Mouse (Mus musculus) lung, adult 18-20 months (tissue): ENCODE data around the gene Olfm1.

Experiments used
- DNase-seq, 2 experiments: peaks; one replicate each; pipeline ENCODE4 v3.0.0; 2022; ENCODE audit warnings: mixed read lengths in 2 of 2

The Olfm1 gene

DNA sequence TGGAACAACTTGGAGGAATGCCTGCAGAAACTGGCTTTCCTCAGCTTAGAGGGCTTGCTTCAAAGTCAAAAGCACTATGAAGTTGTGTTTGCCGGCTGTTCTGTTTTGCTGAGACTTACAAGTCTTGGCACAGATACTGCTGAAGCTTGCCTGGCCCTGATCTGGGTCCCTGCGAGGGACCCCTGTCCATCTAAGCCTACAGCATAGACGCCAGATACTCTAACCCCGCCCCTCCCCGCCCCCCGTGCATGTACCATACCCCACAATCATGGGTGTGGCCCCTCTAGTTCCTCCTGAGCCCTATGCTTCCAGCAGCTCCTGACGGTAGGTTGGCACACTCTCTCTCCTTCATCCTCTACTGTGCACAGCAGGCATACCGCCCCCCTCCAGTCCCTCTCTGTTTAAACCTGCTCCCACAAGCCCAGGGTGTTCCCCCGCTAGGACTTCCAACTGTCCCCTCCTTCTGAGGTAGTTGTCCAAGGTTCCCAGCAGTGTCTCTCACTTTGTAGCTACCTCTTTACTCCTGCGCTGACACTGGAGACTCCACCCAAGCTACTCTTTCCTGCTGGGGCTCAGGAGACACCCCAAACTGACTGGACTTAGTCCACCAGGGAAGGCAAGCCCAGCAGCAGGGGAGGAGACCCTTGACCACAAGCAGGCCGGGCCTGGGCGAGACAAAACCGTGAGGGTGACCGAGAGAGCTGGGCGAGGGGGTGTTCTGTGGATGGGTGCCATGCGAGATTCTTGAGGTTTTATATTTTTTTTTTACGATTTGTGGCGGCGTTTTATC is 12.1 kb downstream of the Olfm1 start:
- peak in 1 of 2 experiments; percentile 13 for DNase-seq

GRCm38 (mm10) chr2:28205467-28205805 is 12.6 kb downstream of the Olfm1 start:
- peak; percentile 78 to 81 for DNase-seq

- DNase-seq = peak in 1 of 2 experiments; percentile 8
These were observed 13.2 kb downstream of the Olfm1 start for GRCm38 (mm10) chr2:28205870-28206421.

DNA sequence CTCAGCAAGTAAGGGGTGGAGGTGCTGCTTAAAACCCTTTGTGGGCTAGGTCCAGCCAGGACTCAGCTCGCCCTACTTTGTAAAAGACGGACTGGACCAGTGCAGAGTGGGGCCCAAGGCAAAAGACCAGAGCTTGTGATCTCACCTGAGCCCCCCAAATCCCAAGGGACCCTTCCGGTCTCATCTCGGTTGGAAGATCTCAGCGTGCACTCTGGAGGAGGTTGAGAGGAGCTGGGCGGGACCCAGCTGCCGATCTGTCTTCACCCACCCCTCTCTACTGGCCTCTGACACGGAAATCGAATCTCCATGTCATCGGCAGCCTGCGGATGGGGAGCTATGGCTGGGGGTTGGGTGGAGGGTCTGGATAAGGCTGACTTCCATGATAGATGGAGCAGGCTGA is 13.7 kb downstream of the Olfm1 start:
- DNase-seq = no peak

GRCm38 (mm10) chr2:28207200-28207750 is 14.5 kb downstream of the Olfm1 start:
- no peak for DNase-seq

DNA sequence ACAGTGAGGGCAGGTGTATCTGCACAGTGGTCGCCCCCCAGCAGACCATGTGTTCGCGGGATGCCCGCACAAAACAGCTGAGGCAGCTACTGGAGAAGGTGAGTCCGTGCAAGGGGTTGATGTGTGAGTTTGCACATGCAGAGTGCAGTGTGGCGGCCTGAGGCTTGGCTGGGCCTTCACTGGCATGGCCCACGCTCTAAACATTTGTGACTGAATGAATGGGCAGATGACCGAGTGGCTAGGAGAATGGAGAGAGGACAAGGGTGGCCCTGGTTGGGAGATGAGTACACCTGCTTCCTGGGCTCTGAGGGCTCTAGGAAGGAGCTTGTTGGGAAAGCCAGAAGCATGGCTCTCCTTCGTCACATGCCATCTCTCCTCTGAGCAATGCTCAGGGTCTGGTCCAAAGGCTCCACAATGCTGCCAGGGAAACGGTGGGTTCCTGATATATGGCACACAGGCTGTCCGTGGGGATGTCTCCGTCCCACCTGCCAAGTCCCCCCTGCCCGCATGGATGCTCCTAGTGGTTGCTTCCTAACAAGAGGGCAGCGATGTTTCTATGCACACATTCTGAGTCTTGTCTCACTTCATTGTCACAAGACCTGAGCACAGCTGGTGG is 15.4 kb downstream of the Olfm1 start:
- no peak for DNase-seq

DNA sequence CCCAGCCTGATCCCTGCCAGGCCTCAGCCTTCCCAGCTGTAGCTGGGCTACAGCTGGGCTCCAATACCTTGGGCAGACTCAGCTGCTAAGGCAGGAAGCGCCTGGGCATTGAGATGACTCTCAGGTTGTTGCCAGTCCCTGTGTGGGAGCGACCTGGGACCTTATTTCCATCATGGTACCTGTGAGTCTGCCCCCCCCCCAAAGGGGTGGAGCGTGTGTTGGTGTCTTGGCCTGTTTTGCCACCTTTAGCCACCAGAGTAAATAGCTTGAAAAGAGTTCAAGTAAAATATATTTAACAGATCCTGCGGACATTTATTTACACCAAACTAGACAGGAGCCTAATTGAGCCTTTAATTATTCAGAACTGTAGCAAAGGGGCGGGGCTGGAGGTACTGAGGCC is 16.4 kb downstream of the Olfm1 start:
- DNase-seq = no peak

DNA sequence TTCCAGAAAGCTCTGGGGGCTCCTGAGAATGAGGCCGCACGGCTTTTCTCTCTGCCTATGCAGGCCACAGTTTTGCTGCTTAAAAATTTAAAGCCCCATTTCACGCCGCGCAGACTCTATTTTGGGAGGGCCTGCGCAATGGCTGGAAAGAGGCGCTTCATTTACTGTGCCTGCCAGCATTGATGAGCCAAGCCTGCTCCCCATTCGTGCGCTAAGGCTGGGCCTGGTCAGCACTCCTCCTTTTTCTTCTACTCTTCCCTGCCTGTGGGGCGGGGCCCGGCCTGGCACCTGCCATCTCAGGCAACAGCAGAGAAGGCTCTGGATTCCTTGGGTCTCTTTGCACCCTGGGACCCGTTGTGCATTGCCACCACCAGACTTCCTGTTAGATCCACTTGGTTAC is 16.9 kb downstream of the Olfm1 start:
- DNase-seq = no peak

GRCm38 (mm10) chr2:28210273-28210672 is 17.5 kb downstream of the Olfm1 start:
- DNase-seq = no peak

- no peak for DNase-seq
These were observed 18.9 kb downstream of the Olfm1 start for GRCm38 (mm10) chr2:28211531-28212281.

DNA sequence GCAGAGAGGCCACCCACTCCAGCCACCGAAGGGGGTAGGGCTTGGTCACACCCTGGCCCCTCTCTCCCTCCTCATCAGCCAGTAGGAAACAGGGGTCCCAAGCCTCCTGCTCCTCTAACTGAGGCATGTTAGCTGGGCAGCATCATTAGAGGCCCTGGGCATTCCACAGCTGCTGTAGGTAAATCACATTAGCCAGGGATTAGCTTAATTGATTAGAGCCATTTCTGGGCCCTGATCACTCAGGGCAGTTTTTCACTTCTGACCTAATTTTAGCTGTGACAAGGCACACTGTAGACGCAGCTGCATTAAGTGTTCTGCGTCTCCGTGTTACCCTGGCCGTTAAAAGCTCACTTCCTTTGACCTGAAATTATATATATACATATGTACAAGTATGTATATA is 20.1 kb downstream of the Olfm1 start:
- DNase-seq = no peak

DNA sequence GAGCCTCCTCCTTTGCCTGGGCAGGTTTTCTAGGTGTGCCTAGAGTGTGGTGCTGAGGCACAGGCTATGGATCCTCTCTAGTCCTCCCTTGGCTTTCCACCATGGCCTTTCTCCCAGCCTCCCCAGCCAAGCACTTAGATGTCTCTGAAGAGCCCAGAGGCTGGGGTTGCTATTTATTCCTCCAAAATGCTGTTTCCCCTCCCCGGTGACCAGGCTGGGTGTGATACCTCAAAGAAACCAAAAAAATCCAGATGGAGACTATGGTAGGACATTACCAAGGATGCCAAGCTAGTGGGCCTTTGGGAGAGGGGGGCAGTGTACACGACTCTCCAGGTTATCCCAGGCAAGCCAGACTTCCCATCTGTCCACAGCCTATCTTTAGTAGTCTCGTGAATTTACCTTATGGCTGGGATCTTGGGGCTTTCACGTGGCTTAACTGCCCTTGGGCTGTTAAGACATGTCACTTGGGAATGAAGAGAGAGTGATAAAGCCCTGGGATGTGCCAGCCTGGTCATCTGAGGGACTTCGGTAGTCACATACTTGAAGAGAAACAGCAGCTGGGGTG is 23.5 kb downstream of the Olfm1 start:
- no peak for DNase-seq

DNA sequence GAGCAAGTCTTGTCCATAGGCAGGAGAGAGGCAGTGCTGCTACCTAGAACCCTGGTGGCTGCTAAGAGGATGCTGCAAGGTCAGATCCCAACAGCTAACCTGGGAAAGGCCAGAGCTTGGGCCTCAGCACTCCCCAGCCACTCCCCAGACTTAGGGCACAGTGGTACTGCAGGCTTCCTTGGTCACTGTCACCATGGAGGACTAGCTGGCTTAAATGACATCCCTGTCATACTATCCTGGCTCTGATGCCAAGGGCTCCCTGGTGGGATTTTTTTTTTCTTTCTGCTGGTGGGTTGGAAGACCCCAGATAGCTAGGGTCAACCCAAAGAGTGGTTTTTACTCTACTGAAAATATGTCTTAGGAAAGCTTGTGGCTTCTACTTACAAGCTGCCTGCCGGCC is 25.0 kb downstream of the Olfm1 start:
- DNase-seq = no peak

GRCm38 (mm10) chr2:28218651-28219356 is 26.0 kb downstream of the Olfm1 start:
- DNase-seq = no peak

GRCm38 (mm10) chr2:28219625-28220024 is 26.8 kb downstream of the Olfm1 start:
- no peak for DNase-seq

DNA sequence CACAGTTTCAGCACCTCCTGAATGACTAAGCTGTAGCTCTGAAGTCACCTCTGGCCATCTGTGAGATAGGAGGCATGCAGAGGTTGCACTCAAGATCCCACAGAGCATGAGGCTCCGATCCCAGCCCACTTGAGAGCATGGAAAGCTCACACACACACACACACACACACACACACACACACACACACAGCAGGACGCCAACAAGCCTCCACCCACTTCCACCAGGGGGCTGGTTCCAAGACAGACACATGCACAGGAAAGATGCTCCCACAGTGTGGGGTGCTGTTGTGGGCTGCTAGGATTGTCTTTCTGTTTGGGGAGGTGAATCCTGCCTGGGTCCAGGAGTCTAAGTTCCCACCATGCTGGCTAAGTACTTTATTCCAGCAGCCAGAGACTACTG is 29.0 kb downstream of the Olfm1 start:
- DNase-seq = no peak

GRCm38 (mm10) chr2:28224819-28225218 is 32.0 kb downstream of the Olfm1 start:
- DNase-seq = no peak

GRCm38 (mm10) chr2:28225906-28226305 is 33.1 kb downstream of the Olfm1 start:
- DNase-seq = no peak

GRCm38 (mm10) chr2:28226971-28227370 is 34.2 kb downstream of the Olfm1 start:
- no peak for DNase-seq

- DNase-seq = no peak
These were observed 34.9 kb downstream of the Olfm1 start for GRCm38 (mm10) chr2:28227589-28228191.

DNA sequence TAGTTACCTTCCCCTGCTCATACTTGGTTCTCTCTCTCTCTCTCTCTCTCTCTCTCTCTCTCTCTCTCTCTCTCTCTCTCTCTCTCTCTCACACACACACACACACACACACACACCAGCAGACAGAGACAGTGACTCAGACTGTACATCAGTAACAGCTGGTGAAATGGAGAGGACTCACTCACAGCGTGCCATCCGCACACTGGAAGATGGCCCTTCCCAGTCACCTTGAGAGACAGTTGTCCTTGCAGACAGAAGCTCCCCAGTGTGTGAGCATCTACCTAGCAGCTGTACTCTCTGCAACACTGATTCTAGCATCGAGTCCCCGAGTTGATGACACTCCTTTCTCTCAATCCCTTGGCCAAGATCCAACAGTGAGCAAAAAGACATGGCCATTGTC is 35.6 kb downstream of the Olfm1 start:
- DNase-seq = no peak

DNA sequence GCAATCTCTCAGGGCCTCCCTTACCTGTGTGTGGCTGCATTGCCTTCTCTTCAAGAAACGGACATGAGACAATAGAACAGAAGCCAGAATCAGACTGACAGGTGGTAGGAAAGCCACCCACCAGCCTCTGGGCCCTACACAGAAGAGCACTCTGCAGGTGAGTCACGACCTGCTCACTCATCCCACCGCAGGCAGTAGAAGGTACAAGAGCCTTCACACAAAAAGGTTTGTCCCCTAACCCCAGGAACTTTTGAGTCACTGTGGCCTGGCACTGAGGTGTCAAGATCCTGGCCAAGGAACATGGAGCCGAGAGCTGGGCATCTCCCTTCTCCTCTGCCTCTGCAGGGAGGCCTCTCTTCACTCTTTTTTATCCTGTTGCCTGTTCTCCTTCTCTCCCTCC is 42.3 kb downstream of the Olfm1 start:
- DNase-seq = no peak
